Mouse (Mus musculus): ENCODE measurements around the gene Iqschfp.

DNA sequence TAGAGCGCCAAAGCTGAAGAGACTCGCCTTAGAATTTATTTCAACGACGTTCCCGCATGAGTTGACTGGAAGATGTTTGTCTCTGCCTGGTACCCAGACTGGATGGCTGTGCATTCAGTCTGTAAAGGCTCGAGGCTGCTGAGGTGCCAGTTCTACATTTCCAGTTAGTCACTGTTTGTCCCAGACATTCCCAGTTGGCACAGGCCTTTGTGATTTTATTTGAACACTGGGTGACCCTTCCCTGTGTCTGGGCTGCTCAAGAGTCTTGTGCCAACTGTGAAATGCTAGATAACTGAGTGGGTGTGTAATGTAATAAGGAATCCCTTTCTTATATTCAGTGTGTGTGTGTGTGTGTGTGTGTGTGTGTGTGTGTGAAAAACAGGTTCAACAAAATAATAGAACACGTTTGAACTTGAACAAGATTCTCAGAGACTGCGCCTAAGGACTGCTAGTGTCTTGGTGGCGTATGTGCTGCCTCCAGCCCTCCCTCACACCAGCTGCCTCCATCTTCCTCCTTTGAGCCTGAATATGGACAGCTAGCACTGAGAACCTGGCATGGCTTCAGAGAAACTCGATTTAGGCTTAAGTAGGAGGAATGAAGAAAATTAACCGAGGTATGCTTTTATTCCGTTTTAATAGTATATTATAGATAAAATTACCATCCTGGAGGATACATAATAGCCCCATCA lies 624.5 kb downstream of the Iqschfp start:
- no peak for TF ChIP-seq CEBPB (IDR thresholded peaks at IDR 0.05; ENCODE audit: low read depth)
- no peak for TF ChIP-seq USF1 (IDR thresholded peaks at IDR 0.05; ENCODE audit: low read depth)
- TF ChIP-seq CTCF (IDR thresholded peaks at IDR 0.05; ENCODE audit: control insufficient read depth, insufficient read depth, insufficient read length), result no peak
- no peak for TF ChIP-seq MYOD1 (IDR thresholded peaks at IDR 0.05; ENCODE audit: control insufficient read depth, insufficient read length, low read depth)
- TF ChIP-seq MAX (IDR thresholded peaks at IDR 0.05), result no peak
- no peak for TF ChIP-seq MYOG (IDR thresholded peaks at IDR 0.05; ENCODE audit: control insufficient read depth, extremely low read depth, insufficient read length)

All from C2C12 (cell line).